Mouse (Mus musculus) MEL (cell line): ENCODE measurements at regions not wholly inside any gene's neighbourhood (a gene's known extent, or its start where the extent isn't known, plus 50 kb on each side); places are given as distances from the start of the nearest gene placed in this dataset.

ENCODE experiments used
- DNase-seq: peaks from one replicate; pipeline ENCODE4 v3.0.0; 2011; ENCODE audit warnings: low read depth, low spot score
- H3K27ac ChIP-seq: 2 replicates; pipeline ENCODE4 v1.5.1; 2012; ENCODE audit warnings: low read depth, mild to moderate bottlenecking, control low read depth, low read length, moderate library complexity; ENCODE audit not compliant: control insufficient read depth
- H3K27me3 ChIP-seq, 2 experiments: fragments of 150-350 bp in 1 of 2; sonication (generic) in 1 of 2; 2 replicates each; pipeline ENCODE4 v1.6.1; 2012; ENCODE audit warnings: low read length in 2 of 2, mild to moderate bottlenecking in 2 of 2, improper control_type of control experiment in 1 of 2, moderate library complexity in 1 of 2; ENCODE audit not compliant: insufficient read depth in 2 of 2, control insufficient read depth in 1 of 2
- H3K36me3 ChIP-seq, 2 experiments: 2 replicates each; pipeline ENCODE4 v1.6.1; 2012 to 2014; ENCODE audit warnings: low read length in 2 of 2, improper control_type of control experiment in 1 of 2, inconsistent platforms in 1 of 2, mild to moderate bottlenecking in 1 of 2; ENCODE audit not compliant: insufficient read depth in 2 of 2, control insufficient read depth in 1 of 2
- H3K4me1 ChIP-seq, 2 experiments: fragments of 150-350 bp in 1 of 2; sonication (generic) in 1 of 2; 2 replicates each; pipeline ENCODE4 v1.6.1; 2012; ENCODE audit warnings: low read length in 2 of 2, improper control_type of control experiment in 1 of 2, mild to moderate bottlenecking in 1 of 2; ENCODE audit not compliant: insufficient read depth in 2 of 2, control insufficient read depth in 1 of 2
- H3K4me3 ChIP-seq, 2 experiments: fragments of 150-350 bp in 1 of 2; sonication (generic) in 1 of 2; 2 replicates each; pipeline ENCODE4 v1.5.1; 2012; ENCODE audit warnings: low read depth in 2 of 2, low read length in 2 of 2, mild to moderate bottlenecking in 2 of 2, moderate library complexity in 2 of 2, control low read depth in 1 of 2, improper control_type of control experiment in 1 of 2; ENCODE audit not compliant: control insufficient read depth in 1 of 2, insufficient read depth in 1 of 2
- H3K79me2 ChIP-seq: 2 replicates; pipeline ENCODE4 v1.6.1; 2012; ENCODE audit warnings: mild to moderate bottlenecking, low read length, moderate library complexity; ENCODE audit not compliant: control insufficient read depth, poor library complexity, insufficient read depth
- H3K9ac ChIP-seq: 2 replicates; pipeline ENCODE4 v1.6.1; 2012; ENCODE audit warnings: low read depth, mild to moderate bottlenecking, control low read depth, low read length, moderate library complexity; ENCODE audit not compliant: control insufficient read depth, poor library complexity, severe bottlenecking
- H3K9me3 ChIP-seq: fragments of 150-350 bp; sonication (generic); replicated peaks from 2 replicates; pipeline ENCODE4 v1.6.1; 2012; ENCODE audit warnings: mild to moderate bottlenecking, low read length, improper control_type of control experiment, moderate library complexity; ENCODE audit not compliant: insufficient read depth
- BHLHE40 ChIP-seq: IDR thresholded peaks from 2 replicates; pipeline ENCODE4 v1.6.1; 2012; ENCODE audit warnings: low read depth, mild to moderate bottlenecking, inconsistent platforms, low read length, improper control_type of control experiment, borderline replicate concordance
- CHD1 ChIP-seq: IDR thresholded peaks from 2 replicates; pipeline ENCODE4 v1.6.1; 2012; ENCODE audit warnings: low read depth, mild to moderate bottlenecking, inconsistent platforms, low read length, improper control_type of control experiment
- CHD2 ChIP-seq: IDR thresholded peaks from 2 replicates; pipeline ENCODE4 v1.6.1; 2011; ENCODE audit warnings: low read length, improper control_type of control experiment
- ELF1 ChIP-seq: IDR thresholded peaks from 2 replicates; pipeline ENCODE4 v1.6.1; 2014; ENCODE audit warnings: low read depth, mild to moderate bottlenecking, inconsistent platforms, low read length, improper control_type of control experiment, moderate library complexity
- EP300 ChIP-seq, 2 experiments: IDR thresholded peaks; 2 replicates each; pipeline ENCODE4 v1.6.1; 2011; ENCODE audit warnings: improper control_type of control experiment in 2 of 2, low read length in 2 of 2, low read depth in 1 of 2, mild to moderate bottlenecking in 1 of 2
- ETS1 ChIP-seq: IDR thresholded peaks from 2 replicates; pipeline ENCODE4 v1.6.1; 2012; ENCODE audit warnings: low read depth, mild to moderate bottlenecking, inconsistent platforms, low read length, improper control_type of control experiment, moderate library complexity
- GABPA ChIP-seq: IDR thresholded peaks from 2 replicates; pipeline ENCODE4 v1.6.1; 2012; ENCODE audit warnings: low read depth, mild to moderate bottlenecking, inconsistent platforms, low read length, improper control_type of control experiment, moderate library complexity
- MAFK ChIP-seq: IDR thresholded peaks from 2 replicates; pipeline ENCODE4 v1.6.1; 2011; ENCODE audit warnings: low read depth, mild to moderate bottlenecking, low read length, improper control_type of control experiment, borderline replicate concordance
- MEF2A ChIP-seq: IDR thresholded peaks from 2 replicates; pipeline ENCODE4 v1.6.1; 2014; ENCODE audit warnings: low read depth, mild to moderate bottlenecking, inconsistent platforms, low read length, improper control_type of control experiment; ENCODE audit not compliant: poor library complexity, insufficient replicate concordance, severe bottlenecking; ENCODE audit errors: extremely low read depth
- MYC ChIP-seq: IDR thresholded peaks from 2 replicates; pipeline ENCODE4 v1.6.1; 2011; ENCODE audit warnings: low read depth, mild to moderate bottlenecking, low read length, improper control_type of control experiment, moderate library complexity
- NELFE ChIP-seq: IDR thresholded peaks from 2 replicates; pipeline ENCODE4 v1.6.1; 2011; ENCODE audit warnings: low read depth, low read length, improper control_type of control experiment
- POLR2A ChIP-seq, 2 experiments: IDR thresholded peaks; 2 replicates each; pipeline ENCODE4 v1.6.1; 2011 to 2012; ENCODE audit warnings: low read length in 2 of 2, mild to moderate bottlenecking in 2 of 2, control low read depth in 1 of 2, improper control_type of control experiment in 1 of 2, low read depth in 1 of 2, moderate library complexity in 1 of 2; ENCODE audit not compliant: control insufficient read depth in 1 of 2, insufficient read depth in 1 of 2, poor library complexity in 1 of 2
- POLR2AphosphoS2 ChIP-seq: IDR thresholded peaks from 2 replicates; pipeline ENCODE4 v1.6.1; 2011; ENCODE audit warnings: low read length, improper control_type of control experiment
- SIN3A ChIP-seq: IDR thresholded peaks from 2 replicates; pipeline ENCODE4 v1.6.1; 2012; ENCODE audit warnings: low read length, improper control_type of control experiment, inconsistent platforms
- TAL1 ChIP-seq: IDR thresholded peaks from 2 replicates; pipeline ENCODE4 v1.6.1; 2012; ENCODE audit warnings: mild to moderate bottlenecking, inconsistent platforms, low read length, moderate library complexity, mixed read lengths
- TBP ChIP-seq: IDR thresholded peaks from 2 replicates; pipeline ENCODE4 v1.8.0; 2011; ENCODE audit warnings: low read depth, low read length, improper control_type of control experiment
- UBTF ChIP-seq: IDR thresholded peaks from 2 replicates; pipeline ENCODE4 v1.6.1; 2012; ENCODE audit warnings: low read depth, mild to moderate bottlenecking, inconsistent platforms, low read length, improper control_type of control experiment, moderate library complexity, borderline replicate concordance; ENCODE audit not compliant: insufficient read depth
- USF2 ChIP-seq, 2 experiments: IDR thresholded peaks; 2 replicates each; pipeline ENCODE4 v1.6.1; 2011 to 2012; ENCODE audit warnings: improper control_type of control experiment in 2 of 2, low read length in 2 of 2, borderline replicate concordance in 1 of 2, inconsistent platforms in 1 of 2, low read depth in 1 of 2, mild to moderate bottlenecking in 1 of 2; ENCODE audit not compliant: insufficient read depth in 1 of 2
- ZC3H11A ChIP-seq: IDR thresholded peaks from 2 replicates; pipeline ENCODE4 v1.6.1; 2012; ENCODE audit warnings: low read depth, mild to moderate bottlenecking, inconsistent platforms, low read length, improper control_type of control experiment
- ZKSCAN1 ChIP-seq: IDR thresholded peaks from 2 replicates; pipeline ENCODE4 v1.6.1; 2012; ENCODE audit warnings: low read depth, mild to moderate bottlenecking, inconsistent platforms, low read length, improper control_type of control experiment, moderate library complexity
- ZNF384 ChIP-seq: IDR thresholded peaks from 2 replicates; pipeline ENCODE4 v1.6.1; 2012; ENCODE audit warnings: low read depth, mild to moderate bottlenecking, inconsistent platforms, low read length, improper control_type of control experiment

GRCm38 (mm10) chr13:37715058-37715712 is 63.0 kb upstream of the Rreb1 start:
- H3K36me3 ChIP-seq = peaks cover 0 to 25% of the 10 kb centered on the region in 2 experiments; a peak in 2 of 4 replicates
- no peaks in the 10 kb centered on the region for H3K79me2 ChIP-seq
- TF ChIP-seq UBTF = no peak
- TF ChIP-seq ZNF384 = no peak
- TF ChIP-seq SIN3A = no peak
- TF ChIP-seq TAL1 = no peak
- H3K27me3 ChIP-seq = no peaks in the 10 kb centered on the region
- no peak overlapping the region for H3K9ac ChIP-seq
- no peak overlapping the region for H3K4me3 ChIP-seq
- peaks cover 9 to 39% of the 10 kb centered on the region in 2 experiments for H3K4me1 ChIP-seq
- H3K9me3 ChIP-seq = no peaks in the 10 kb centered on the region
- H3K27ac ChIP-seq = no peak overlapping the region
- no peak for DNase-seq

GRCm38 (mm10) chr13:37715770-37716693 is 62.2 kb upstream of the Rreb1 start:
- Histone ChIP-seq H3K79me2 (no peaks in the 10 kb centered on the region), H3K27ac (no peak overlapping the region), H3K36me3 (peaks cover 0 to 25% of the 10 kb centered on the region in 2 experiments; a peak in 2 of 4 replicates), H3K9ac (no peak overlapping the region), H3K27me3 (no peaks in the 10 kb centered on the region), H3K9me3 (no peaks in the 10 kb centered on the region), H3K4me3 (no peak overlapping the region), H3K4me1 (peaks cover 9 to 39% of the 10 kb centered on the region in 2 experiments)
- DNase-seq = peak; percentile 57
- TF ChIP-seq POLR2A (IDR thresholded peaks at IDR 0.05; ENCODE audit: control insufficient read depth in 1 of 2, insufficient read depth in 1 of 2, low read depth in 1 of 2, low read length in 2 of 2, poor library complexity in 1 of 2) (no peak), CHD1 (no peak), BHLHE40 (0 out of 2 replicates have a peak, but pooled peaks have one; percentile 19)

- peak; percentile 49 for DNase-seq
- Histone ChIP-seq H3K4me1 (peaks cover 9 to 32% of the 10 kb centered on the region in 2 experiments), H3K4me3 (no peak overlapping the region), H3K9me3 (no peaks in the 10 kb centered on the region), H3K9ac (no peak overlapping the region), H3K27ac (peak overlapping the region; percentile 73), H3K36me3 (peaks cover 0 to 22% of the 10 kb centered on the region in 2 experiments; a peak in 2 of 4 replicates), H3K79me2 (no peaks in the 10 kb centered on the region), H3K27me3 (no peaks in the 10 kb centered on the region)
- TF ChIP-seq ZKSCAN1 (no peak), POLR2AphosphoS2 (no peak), UBTF (no peak), USF2 (IDR thresholded peaks at IDR 0.05; ENCODE audit: borderline replicate concordance in 1 of 2, insufficient read depth in 1 of 2, low read depth in 1 of 2, low read length in 2 of 2) (no peak), ETS1 (0 out of 2 replicates have a peak, but pooled peaks have one; percentile 37), MEF2A (no peak), ELF1 (no peak), EP300 (IDR thresholded peaks at IDR 0.05; ENCODE audit: low read depth in 1 of 2, low read length in 2 of 2) (peak; percentile 46 to 48), MYC (no peak), ZC3H11A (no peak), MAFK (peak; percentile 20; the same call in 1 of the 2 replicates), SIN3A (0 out of 2 replicates have a peak, but pooled peaks have one; percentile 9), GABPA (no peak), CHD2 (no peak), TBP (no peak), NELFE (no peak), TAL1 (0 out of 2 replicates have a peak, but pooled peaks have one; percentile 18)
Observed at GRCm38 (mm10) chr13:37717793-37718192, 60.4 kb upstream of the Rreb1 start.
